Mouse (Mus musculus) lung, adult 2 months (tissue): Measurements from ENCODE around the gene Gm42715.

ENCODE experiments used
- CTCF ChIP-seq: fragments of 200-500 bp; IDR thresholded peaks from 2 replicates; pipeline ENCODE4 v1.5.1; 2011; ENCODE audit warnings: mild to moderate bottlenecking, low read length, control low read depth; ENCODE audit not compliant: insufficient read depth
- POLR2A ChIP-seq: fragments of 200-500 bp; IDR thresholded peaks from 2 replicates; pipeline ENCODE4 v1.6.1; 2011; ENCODE audit warnings: low read depth, mild to moderate bottlenecking, control low read depth, low read length, borderline replicate concordance; ENCODE audit errors: extremely low read depth

DNA sequence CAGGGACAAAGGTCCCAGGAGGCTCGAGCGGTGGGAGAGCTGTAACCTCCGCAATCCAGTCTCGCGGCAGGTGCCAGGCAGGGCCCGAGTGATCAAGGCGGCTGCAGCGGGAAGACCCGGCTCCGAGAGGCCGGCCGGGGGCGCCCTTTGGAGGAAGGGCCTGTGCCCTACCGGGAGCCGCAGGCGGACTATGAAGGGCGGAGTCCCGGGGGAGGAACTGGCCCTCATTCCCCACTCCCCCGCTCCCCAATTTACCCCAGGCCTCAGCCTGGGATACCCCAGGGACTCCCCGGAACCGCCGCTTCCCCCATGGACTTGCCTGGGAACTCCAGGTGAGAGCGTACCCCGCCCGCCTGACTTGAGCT, 47.8 kb upstream of the Gm42715 start:
- TF ChIP-seq POLR2A (no peak), CTCF (no peak)
